Mouse (Mus musculus): Measurements from ENCODE around the gene Nlrc5.
"Not testable (repeated sequence)": the region's sequence is repeated elsewhere in the genome, so short reads cannot be mapped to it uniquely, and the experiment has no call there.

The Nlrc5 gene

GRCm38 (mm10) chr8:94433981-94434466 lies at the start of gene Nlrc5:
Gene Nlrc5 (plus strand): TSS chr8:94434356.
- peak; percentile 5 for DNase-seq

GRCm38 (mm10) chr8:94385506-94386213 lies 48.5 kb upstream of the Nlrc5 start:
- peak; percentile 36 for DNase-seq

- peak; percentile 98 for DNase-seq
Observed at GRCm38 (mm10) chr8:94386214-94387026, 47.7 kb upstream of the Nlrc5 start, which contains the start of gene Herpud1. Gene Herpud1 (plus strand): TSS chr8:94386438.

GRCm38 (mm10) chr8:94387027-94387684 lies 47.0 kb upstream of the Nlrc5 start:
- DNase-seq = peak; percentile 85

GRCm38 (mm10) chr8:94387785-94388184 lies 46.4 kb upstream of the Nlrc5 start:
- no peak for DNase-seq

GRCm38 (mm10) chr8:94389531-94389930 lies 44.6 kb upstream of the Nlrc5 start:
- no peak for DNase-seq

- no peak for DNase-seq
Observed at GRCm38 (mm10) chr8:94390429-94390828, 43.7 kb upstream of the Nlrc5 start.

- no peak for DNase-seq
Observed at GRCm38 (mm10) chr8:94390910-94391309, 43.2 kb upstream of the Nlrc5 start.

- DNase-seq = peak; percentile 24
Observed at GRCm38 (mm10) chr8:94392147-94392546, 42.0 kb upstream of the Nlrc5 start.

GRCm38 (mm10) chr8:94392648-94393047 lies 41.5 kb upstream of the Nlrc5 start:
- no peak for DNase-seq

- DNase-seq = no peak
Observed at GRCm38 (mm10) chr8:94395851-94396540, 38.2 kb upstream of the Nlrc5 start.

GRCm38 (mm10) chr8:94396964-94397657 lies 37.0 kb upstream of the Nlrc5 start:
- peak; percentile 27 for DNase-seq

GRCm38 (mm10) chr8:94398587-94398986 lies 35.6 kb upstream of the Nlrc5 start:
- no peak for DNase-seq

- no peak for DNase-seq
Observed at GRCm38 (mm10) chr8:94399361-94399953, 34.7 kb upstream of the Nlrc5 start.

GRCm38 (mm10) chr8:94399957-94400356 lies 34.2 kb upstream of the Nlrc5 start:
- DNase-seq = not testable (repeated sequence)

- DNase-seq = no peak
Observed at GRCm38 (mm10) chr8:94408443-94409080, 25.6 kb upstream of the Nlrc5 start.

GRCm38 (mm10) chr8:94409523-94409922 lies 24.6 kb upstream of the Nlrc5 start:
- DNase-seq = no peak

- no peak for DNase-seq
Observed at GRCm38 (mm10) chr8:94412518-94412917, 21.6 kb upstream of the Nlrc5 start.

- DNase-seq = no peak
Observed at GRCm38 (mm10) chr8:94413509-94413908, 20.6 kb upstream of the Nlrc5 start.

- DNase-seq = no peak
Observed at GRCm38 (mm10) chr8:94415218-94415617, 18.9 kb upstream of the Nlrc5 start.

- no peak for DNase-seq
Observed at GRCm38 (mm10) chr8:94418017-94418416, 16.1 kb upstream of the Nlrc5 start.

Measured in cerebellum, adult 9-11 months (tissue).